Mouse (Mus musculus): ENCODE results near the gene Abhd16a.

GRCm38 (mm10) chr17:35105740-35106389 lies 16.8 kb downstream of the Abhd16a start:
- no peak for TF ChIP-seq POLR2A (IDR thresholded peaks at IDR 0.05; ENCODE audit: extremely low read depth, insufficient read depth, low read length)
- peak; percentile 71 for TF ChIP-seq CTCF (IDR thresholded peaks at IDR 0.05; ENCODE audit: extremely low read depth, insufficient read depth, low read length)
